Mouse (Mus musculus) midbrain, postnatal 0 days (tissue): ENCODE measurements around the gene Plxnb2. TPM values are rescaled to one million over a fixed set of nuclear protein-coding genes. Genes with fewer than 3 reads are reported as not detected.
A peak's percentile ranks its signal among the peaks of the same experiment; 100 is the strongest.

Source experiments
- ATAC-seq: fragments of 200-750 bp; cut with Nextera tagmentation; 2 replicates; pipeline ENCODE4 v1.8.0; 2017; ENCODE audit warnings: moderate number of reproducible peaks, mild to moderate bottlenecking, moderate TSS enrichment, moderate library complexity; ENCODE audit not compliant: low FRiP score
- DNase-seq: peaks from one replicate; pipeline ENCODE4 v3.0.0-alpha.2; 2015; ENCODE audit warnings: low spot score
- H3K27ac ChIP-seq: fragments of 300-500 bp; sonication (generic); 2 replicates; pipeline ENCODE4 v1.5.1; 2014; ENCODE audit warnings: low read depth, mild to moderate bottlenecking, low read length, mixed read lengths
- H3K27me3 ChIP-seq: fragments of 300-500 bp; sonication (generic); 2 replicates; pipeline ENCODE4 v1.6.1; 2014; ENCODE audit warnings: low read length, control low read depth, mixed read lengths; ENCODE audit not compliant: insufficient read depth
- H3K36me3 ChIP-seq: fragments of 300-500 bp; sonication (generic); 2 replicates; pipeline ENCODE4 v1.6.1; 2014; ENCODE audit warnings: low read length, control low read depth, mixed read lengths; ENCODE audit not compliant: insufficient read depth
- H3K4me1 ChIP-seq: fragments of 300-500 bp; sonication (generic); 2 replicates; pipeline ENCODE4 v1.6.1; 2014; ENCODE audit warnings: mild to moderate bottlenecking, control low read depth, antibody characterized with exemption, low read length, mixed read lengths; ENCODE audit not compliant: insufficient read depth
- H3K4me2 ChIP-seq: fragments of 300-500 bp; sonication (generic); 2 replicates; pipeline ENCODE4 v1.6.1; 2014; ENCODE audit warnings: low read depth, mild to moderate bottlenecking, low read length, mixed read lengths; ENCODE audit not compliant: poor library complexity, severe bottlenecking
- H3K4me3 ChIP-seq: fragments of 300-500 bp; sonication (generic); 2 replicates; pipeline ENCODE4 v1.5.1; 2014; ENCODE audit warnings: low read depth, mild to moderate bottlenecking, low read length, moderate library complexity
- H3K9ac ChIP-seq: fragments of 300-500 bp; sonication (generic); replicated peaks from 2 replicates; pipeline ENCODE4 v1.6.1; 2014; ENCODE audit warnings: mild to moderate bottlenecking, low read length, moderate library complexity, mixed read lengths; ENCODE audit not compliant: poor library complexity, severe bottlenecking
- H3K9me3 ChIP-seq: fragments of 300-500 bp; sonication (generic); 2 replicates; pipeline ENCODE4 v1.6.1; 2016; ENCODE audit warnings: low read length, control low read depth
- CTCF ChIP-seq: IDR thresholded peaks from 2 replicates; pipeline ENCODE4 v1.5.1; 2016; ENCODE audit warnings: antibody characterized with exemption, mild to moderate bottlenecking
- WGBS: fragments of 180-500 bp; shearing (Covaris S2); extraction: QIAGEN DNeasy Blood & Tissue Kit; methylation state at CpG from one replicate; pipeline ENCODE4 v1.1.7; 2014; 5-methylcytosine and 5-hydroxymethylcytosine counted together
- polyA plus RNA-seq: library from polyadenylated mRNA; unstranded; fragments of >200 nt; fragmentation: Nextera tagmentation; extraction: Ambion mirVana; gene quantifications from 2 replicates; pipeline ENCODE4 v1.2.1, GENCODE M21; 2015
- total RNA-seq: library from RNA; depleted of rRNA; stranded (reverse); fragments of >200 nt; gene quantifications from 2 replicates; pipeline ENCODE4 v1.2.3, GENCODE M21; 2014

Plxnb2 gene
- total and polyA plus RNA-seq, 2 experiments from 2014 or later = 50.4 to 199 TPM

- whole genome bisulfite sequencing = under 1% methylated on average over 35 of the region's 35 CpGs
- H3K4me1 ChIP-seq = 0 out of 2 replicates have a peak, but pooled peaks cover 3% of the 10 kb centered on the region
- H3K27me3 ChIP-seq = no peaks in the 10 kb centered on the region
- ATAC-seq = peak; percentile 49
- H3K9me3 ChIP-seq = no peaks in the 10 kb centered on the region
- no peak for TF ChIP-seq CTCF
- peak overlapping the region; percentile 74 for H3K4me3 ChIP-seq
- H3K9ac ChIP-seq = peak overlapping the region; percentile 94
- no peaks in the 10 kb centered on the region for H3K36me3 ChIP-seq
- peak overlapping the region; percentile 90 for H3K27ac ChIP-seq
- DNase-seq = peak; percentile 23
- peak overlapping the region; percentile 84 for H3K4me2 ChIP-seq
These were observed 31.3 kb upstream of the Plxnb2 start for GRCm38 (mm10) chr15:89211716-89212461.

- ATAC-seq (peak; percentile 84), DNase-seq (peak; percentile 82)
- H3K36me3 ChIP-seq = no peaks in the 10 kb centered on the region
- H3K9ac ChIP-seq = peak within 1 kb of the TSS; percentile 94
- H3K9me3 ChIP-seq = no peaks in the 10 kb centered on the region
- H3K4me2 ChIP-seq = peak within 1 kb of the TSS; percentile 84
- H3K27ac ChIP-seq = peak within 1 kb of the TSS; percentile 90
- 0 out of 2 replicates have a peak, but pooled peaks cover 3% of the 10 kb centered on the region for H3K4me1 ChIP-seq
- H3K27me3 ChIP-seq = no peaks in the 10 kb centered on the region
- 5% methylated on average over 47 of the region's 73 CpGs for WGBS
- H3K4me3 ChIP-seq = peak within 1 kb of the TSS; percentile 74
- peak; percentile 65 for TF ChIP-seq CTCF
These were observed 30.5 kb upstream of the Plxnb2 start, which contains the start of gene Ppp6r2 for GRCm38 (mm10) chr15:89210915-89211715. Gene Ppp6r2 (plus strand): TSS chr15:89211553.

GRCm38 (mm10) chr15:89209886-89210761 is 29.5 kb upstream of the Plxnb2 start:
- Histone ChIP-seq H3K4me2 (peak overlapping the region; percentile 40), H3K4me1 (0 out of 2 replicates have a peak, but pooled peaks cover 3% of the 10 kb centered on the region), H3K9me3 (no peaks in the 10 kb centered on the region), H3K27ac (peak overlapping the region; percentile 52), H3K27me3 (no peaks in the 10 kb centered on the region), H3K36me3 (no peaks in the 10 kb centered on the region), H3K4me3 (0 out of 2 replicates have a peak overlapping the region, but pooled peaks have one; percentile 3), H3K9ac (0 out of 2 replicates have a peak overlapping the region, but pooled peaks have one; percentile 1)
- DNase-seq (peak; percentile 85), ATAC-seq (no peak)
- 14% methylated on average over 22 of the region's 22 CpGs for WGBS
- TF ChIP-seq CTCF = peak; percentile 89

GRCm38 (mm10) chr15:89207457-89207856 is 26.9 kb upstream of the Plxnb2 start:
- Histone ChIP-seq H3K4me1 (no peaks in the 10 kb centered on the region), H3K9ac (no peak overlapping the region), H3K36me3 (no peaks in the 10 kb centered on the region), H3K4me3 (no peak overlapping the region), H3K27me3 (no peaks in the 10 kb centered on the region), H3K4me2 (no peak overlapping the region), H3K9me3 (no peaks in the 10 kb centered on the region; the same call in 1 of the 2 replicates), H3K27ac (no peak overlapping the region)
- WGBS = 95% methylated on average over 4 of the region's 4 CpGs
- DNase-seq = no peak
- no peak for TF ChIP-seq CTCF
- ATAC-seq = no peak

GRCm38 (mm10) chr15:89197056-89197455 is 16.5 kb upstream of the Plxnb2 start:
- DNase-seq = no peak
- WGBS = 71% methylated on average over 15 of the region's 15 CpGs

More at GRCm38 (mm10) chr15:89197056-89197455, 16.5 kb upstream of the Plxnb2 start:
- H3K27ac ChIP-seq = peak overlapping the region; percentile 98
- no peaks in the 10 kb centered on the region for H3K27me3 ChIP-seq
- H3K36me3 ChIP-seq = peaks cover 4% of the 10 kb centered on the region
- no peak for TF ChIP-seq CTCF
- peak overlapping the region; percentile 98 for H3K9ac ChIP-seq
- no peaks in the 10 kb centered on the region for H3K9me3 ChIP-seq
- ATAC-seq = no peak
- peak overlapping the region; percentile 81 for H3K4me3 ChIP-seq
- H3K4me1 ChIP-seq = no peaks in the 10 kb centered on the region; the same call in 1 of the 2 replicates
- peak overlapping the region; percentile 52 for H3K4me2 ChIP-seq
